Mouse (Mus musculus): ENCODE measurements around the gene Prokr2. TPM values are rescaled to one million over a fixed set of nuclear protein-coding genes. Genes with fewer than 3 reads are reported as not detected.
"Not testable (repeated sequence)": the region's sequence is repeated elsewhere in the genome, so short reads cannot be mapped to it uniquely, and the experiment has no call there.

The Prokr2 gene
- total RNA-seq, 2 experiments from 2014 or later: 0.05 TPM; not detected in 1

DNA sequence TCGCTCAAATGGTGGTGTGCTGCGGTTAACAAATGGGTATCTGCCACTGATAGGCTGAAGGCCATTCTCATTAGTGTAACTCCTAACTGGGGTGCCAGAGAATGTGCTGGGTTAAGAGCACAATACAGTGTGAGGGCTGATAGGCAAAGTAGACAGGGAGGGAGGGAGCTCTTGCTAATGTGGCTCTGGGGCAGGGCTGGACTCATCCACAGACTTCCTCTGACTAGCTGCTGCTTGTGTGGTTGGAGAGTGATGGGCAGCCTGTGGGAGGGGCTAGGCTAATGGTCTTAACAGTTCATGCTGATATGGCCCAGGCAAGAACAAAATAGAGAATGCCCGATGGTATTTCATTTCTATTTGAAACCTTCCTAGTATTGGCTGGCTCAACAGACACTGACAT is 44.0 kb downstream of the Prokr2 start:
- no peak for DNase-seq
- intact Hi-C loops (cut with DNase I): no loop called here

DNA sequence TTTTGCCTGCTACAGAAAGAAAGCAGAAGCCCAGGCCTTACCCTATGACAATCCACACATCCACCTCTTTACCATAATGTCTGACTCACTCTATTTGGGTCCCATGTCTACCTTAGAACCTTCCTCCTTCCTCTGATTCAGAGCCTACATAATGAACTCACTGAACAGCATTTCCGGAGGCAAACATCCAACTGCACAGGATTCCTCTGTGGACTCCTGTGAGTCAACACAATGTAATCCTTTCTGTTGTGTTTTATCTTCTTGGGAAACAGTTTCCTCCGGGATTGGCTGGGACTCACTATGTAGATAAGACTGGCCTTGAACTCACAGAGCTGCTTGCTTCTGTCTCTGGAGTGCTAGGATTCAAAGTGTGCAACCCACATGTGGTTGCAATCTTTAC is 44.9 kb downstream of the Prokr2 start:
- intact Hi-C loops (cut with DNase I): no loop called here
- no peak for DNase-seq

DNA sequence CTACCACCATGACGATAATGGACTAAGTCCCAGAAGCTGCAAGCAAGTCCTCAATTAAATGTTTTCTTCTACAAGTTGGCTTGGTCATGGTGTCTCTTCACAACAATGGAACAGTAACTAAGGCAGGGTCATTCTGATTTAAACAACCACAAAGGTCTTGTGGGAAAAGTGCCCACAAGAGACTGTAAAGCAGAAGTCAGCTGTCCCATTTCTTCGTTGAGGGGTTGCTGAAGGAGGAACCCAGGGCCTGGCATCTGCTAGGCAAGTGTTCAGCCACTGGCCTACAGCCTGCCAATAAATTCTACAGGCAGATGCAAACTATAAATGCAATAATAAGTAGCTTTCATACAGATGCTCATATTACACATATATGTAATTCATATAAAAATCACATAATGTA is 48.0 kb downstream of the Prokr2 start:
- intact Hi-C loops (cut with DNase I): no loop called here
- DNase-seq: no peak

DNA sequence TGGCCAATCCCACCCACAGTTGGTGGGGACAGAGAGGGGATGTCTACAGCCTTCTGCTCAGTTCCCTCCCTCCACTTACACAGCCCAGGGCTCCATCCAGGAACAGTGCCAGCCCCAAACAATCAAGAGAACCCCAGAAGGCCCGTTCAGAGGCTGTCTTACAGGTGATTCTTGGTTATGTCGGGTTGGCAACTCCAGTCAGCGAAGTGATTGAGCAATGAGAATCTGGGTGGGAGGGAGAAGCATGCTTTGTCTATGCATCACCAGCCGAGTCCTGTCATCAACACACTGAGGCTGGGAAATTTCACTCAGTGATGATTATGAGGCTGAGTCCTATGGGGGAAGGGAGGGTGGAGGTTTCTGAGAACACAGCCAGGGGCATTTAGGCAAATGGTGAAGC is 61.7 kb downstream of the Prokr2 start:
- intact Hi-C loops (cut with DNase I): loop anchor here (5.0 kb wide), 1 partner anchor 149 kb away; no protein-coding TSS in a partner anchor
- no peak for DNase-seq

DNA sequence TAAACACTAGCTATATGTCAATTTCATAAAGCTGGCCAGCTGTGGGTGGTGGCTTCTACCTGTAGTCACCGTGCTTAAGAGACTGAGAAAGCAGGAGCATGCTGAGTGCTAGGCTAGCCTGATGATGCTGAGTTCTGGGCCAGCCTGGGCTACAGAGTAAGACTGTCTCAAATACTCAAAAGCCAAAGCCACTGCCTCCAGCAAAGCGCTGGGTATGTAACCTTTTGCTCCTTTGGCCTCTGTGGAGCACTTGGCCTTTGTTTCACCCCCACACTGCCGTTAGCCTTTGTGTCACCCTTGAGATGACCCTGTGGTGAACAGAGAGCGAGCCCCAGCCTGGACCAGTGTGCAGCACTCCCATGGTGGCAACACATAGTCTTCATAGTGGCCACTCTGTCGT is 64.7 kb downstream of the Prokr2 start:
- intact Hi-C loops (cut with DNase I): loop anchor here (5.0 kb wide), 1 partner anchor 152 kb away; no protein-coding TSS in a partner anchor
- DNase-seq: no peak

DNA sequence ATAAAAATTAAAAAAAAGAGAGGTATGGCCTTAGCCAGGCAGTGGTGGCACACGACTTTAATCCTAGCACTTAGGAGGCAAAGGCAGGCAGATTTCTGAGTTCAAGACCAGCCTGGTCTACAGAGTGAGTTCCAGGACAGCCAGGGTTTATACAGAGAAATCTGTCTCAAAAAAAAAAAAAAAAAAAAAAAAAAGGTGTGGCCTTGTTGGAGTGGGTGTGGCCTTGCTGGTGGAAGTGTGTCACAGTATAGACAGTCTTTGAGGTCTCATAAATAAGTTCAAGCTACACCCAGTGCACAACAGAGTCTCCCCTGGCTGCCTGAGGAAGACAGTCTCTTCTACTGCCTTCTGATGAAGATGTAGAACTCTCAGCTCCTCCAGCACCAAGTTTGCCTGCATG is 68.1 kb downstream of the Prokr2 start:
- intact Hi-C loops (cut with DNase I): no loop called here
- no peak for DNase-seq

DNA sequence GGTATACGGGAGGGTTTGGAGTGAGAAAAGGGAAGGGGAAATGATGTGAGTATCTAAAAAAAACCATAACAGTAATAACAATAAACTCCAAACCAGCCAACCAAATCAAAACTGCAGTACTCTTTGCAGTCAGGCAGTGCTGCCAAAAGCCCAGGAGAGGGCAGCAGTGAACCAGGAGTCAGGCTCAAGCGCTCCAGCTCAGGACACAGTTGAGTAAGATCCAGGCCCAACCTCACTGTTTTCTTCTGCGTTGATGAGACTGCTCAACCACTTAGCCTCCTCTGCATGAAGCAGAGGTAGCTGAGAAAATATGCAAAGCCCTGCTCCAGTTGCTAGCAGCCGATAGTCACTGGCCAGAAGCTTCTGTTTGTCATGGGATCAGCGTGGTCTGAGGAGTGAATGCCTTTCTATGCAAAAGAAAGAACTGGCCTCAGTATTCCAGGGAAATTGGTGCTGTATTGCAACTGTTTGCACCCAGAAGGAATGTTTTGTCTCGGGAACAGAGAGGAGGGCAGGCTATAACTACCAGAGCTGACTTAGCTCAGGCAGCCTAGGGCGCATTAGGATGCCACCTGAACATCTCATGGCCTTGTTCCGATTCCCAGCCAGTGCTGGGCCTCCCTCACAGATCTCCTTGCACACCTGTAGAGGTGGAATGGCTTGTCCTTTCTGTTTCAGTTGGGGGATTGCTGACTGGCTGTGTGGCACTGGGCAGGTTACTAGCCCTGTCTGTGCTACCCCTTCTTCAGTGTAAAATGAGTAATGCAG is 69.0 kb downstream of the Prokr2 start:
- intact Hi-C loops (cut with DNase I): loop anchor here (1.0 kb wide), 1 partner anchor 170 kb away; no protein-coding TSS in a partner anchor
- DNase-seq: peak; percentile 32 to 43

DNA sequence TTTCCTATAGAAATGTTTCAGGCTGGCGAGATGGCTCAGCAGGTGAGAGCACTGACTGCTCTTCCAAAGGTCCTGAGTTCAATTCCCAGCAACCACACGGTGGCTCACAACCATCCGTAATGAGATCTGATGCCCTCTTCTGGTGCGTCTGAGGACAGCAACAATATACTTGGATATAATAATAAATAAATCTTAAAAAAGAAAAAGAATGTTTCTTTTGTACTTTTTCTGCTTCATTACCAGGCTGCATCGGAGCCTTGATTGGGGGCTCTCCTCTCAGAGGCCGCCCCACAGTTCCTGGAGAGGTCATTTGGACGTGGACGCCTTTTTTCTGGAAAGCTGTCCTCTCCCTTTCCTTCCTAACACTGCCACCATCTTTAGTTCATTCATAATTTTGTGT is 71.2 kb downstream of the Prokr2 start:
- intact Hi-C loops (cut with DNase I); DNase-seq: not testable (repeated sequence)

DNA sequence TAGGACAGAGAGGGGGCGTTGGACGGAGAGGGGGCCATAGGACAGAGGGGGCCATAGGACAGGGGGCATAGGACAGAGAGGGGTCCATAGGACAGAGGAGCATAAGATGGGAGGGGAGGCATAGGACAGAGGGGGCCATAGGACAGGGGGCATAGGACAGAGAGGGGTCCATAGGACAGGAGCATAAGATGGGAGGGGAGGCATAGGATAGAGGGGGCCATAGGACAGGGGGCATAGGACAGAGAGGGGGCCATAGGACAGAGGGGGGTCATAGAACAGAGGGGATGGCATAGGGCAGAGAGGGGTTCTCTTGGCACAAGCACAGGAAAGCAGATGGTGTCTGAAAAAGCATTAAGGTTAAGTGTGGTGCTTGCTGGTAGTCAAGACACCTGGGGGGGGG is 71.7 kb downstream of the Prokr2 start:
- no peak for DNase-seq
- intact Hi-C loops (cut with DNase I): no loop called here

DNA sequence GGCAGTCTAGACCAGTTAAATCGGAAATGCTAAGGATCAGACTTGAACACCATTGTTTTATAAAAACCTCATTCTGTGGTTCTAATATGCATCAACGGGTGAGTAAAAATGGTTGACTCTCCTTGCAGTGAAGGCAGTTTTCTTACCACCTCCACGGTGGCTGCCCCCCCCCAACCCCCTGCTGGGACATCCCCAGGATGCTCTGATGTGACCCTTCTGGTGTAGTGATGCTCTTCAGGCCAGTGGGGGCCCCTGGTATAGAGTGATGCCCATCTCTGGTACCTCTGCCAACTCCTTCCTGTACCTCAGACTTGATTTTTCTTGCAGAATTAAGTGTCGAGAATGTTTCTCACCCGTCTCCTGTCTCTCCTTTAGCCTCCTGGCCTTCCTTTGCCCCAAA is 72.6 kb downstream of the Prokr2 start:
- DNase-seq: no peak
- intact Hi-C loops (cut with DNase I): no loop called here

DNA sequence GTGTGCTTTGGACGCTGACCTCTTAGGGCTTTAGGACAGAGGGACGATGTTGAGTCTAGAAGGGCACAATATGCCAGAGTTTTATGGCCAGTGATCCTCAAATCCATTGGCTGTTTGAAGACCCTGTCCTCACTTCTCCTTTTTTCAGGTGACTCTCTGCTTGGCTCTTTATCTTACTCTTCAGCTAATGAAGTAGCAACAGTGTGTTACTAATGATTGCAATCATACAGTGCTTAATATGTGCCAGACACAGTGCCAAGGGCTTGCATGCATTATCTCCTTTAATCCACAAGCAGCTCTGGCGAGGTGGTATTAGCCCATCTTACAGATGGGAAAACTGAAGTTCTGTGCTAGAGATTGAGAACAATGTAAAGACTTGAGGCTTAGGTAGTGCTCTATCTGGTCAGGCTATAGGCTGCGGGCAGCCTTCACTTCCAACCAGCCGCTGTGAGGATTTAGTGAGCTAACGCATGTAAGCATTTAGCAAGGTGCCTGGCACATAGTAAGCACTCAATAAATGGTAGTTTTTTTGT is 75.8 kb downstream of the Prokr2 start:
- DNase-seq: no peak
- intact Hi-C loops (cut with DNase I): loop anchor here (2.0 to 10.0 kb wide), 2 partner anchors 47 to 395 kb away; partner anchors contain the start of gene Cds2

DNA sequence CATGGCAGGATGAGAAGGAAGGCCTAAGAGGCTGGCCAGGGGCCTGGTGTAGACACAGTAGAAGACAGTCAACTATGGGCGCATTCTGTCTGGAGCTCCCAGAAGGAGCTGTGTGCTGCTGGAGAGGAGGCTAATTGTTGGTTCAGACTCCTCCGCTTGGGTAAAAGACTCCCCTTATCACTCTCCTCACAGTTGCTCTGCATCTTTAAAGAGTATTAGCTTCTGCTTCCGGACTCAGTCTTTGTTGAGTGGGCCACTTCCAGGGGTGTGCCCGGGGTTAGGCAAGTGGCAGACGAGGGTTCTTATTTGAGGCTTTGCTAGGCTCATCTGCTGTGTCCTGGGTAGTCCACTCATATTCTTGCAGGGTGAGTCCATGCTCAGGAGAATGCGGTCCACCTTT is 76.4 kb downstream of the Prokr2 start:
- DNase-seq: no peak
- intact Hi-C loops (cut with DNase I): loop anchor here (2.0 to 10.0 kb wide), 2 partner anchors 46 to 396 kb away; partner anchors contain the start of gene Cds2

DNA sequence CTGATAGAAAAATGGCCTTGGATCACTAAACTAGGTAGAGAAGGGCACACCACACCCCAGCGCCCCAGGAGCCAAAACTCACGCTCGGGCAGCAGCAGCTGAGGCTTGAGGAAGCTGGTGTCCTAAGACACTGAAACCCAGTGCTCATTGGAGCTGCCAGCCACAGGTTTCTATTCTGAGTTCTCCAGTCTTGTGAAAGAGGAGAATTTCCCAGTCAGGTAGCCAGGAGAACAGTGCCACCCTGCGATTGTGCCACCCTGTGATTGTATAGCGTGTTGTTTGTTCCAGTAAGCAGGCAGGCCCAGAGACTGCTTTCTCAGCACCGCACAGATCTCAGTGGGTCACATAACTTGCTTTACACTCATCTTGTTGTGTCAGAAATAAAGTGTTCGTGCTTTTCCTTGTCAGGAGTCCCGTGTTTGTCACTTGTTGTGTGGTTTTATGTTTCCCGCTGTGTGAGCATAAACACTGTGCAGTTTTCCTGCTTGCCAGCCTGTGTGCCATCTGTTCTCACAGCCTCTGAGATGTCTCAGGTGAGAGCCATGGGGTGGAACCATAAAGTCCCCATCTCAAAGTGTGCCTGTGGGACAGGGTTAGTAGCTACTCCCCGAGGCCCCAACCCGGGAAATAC is 77.9 kb downstream of the Prokr2 start:
- DNase-seq: peak in 1 of 2 experiments; percentile 17
- intact Hi-C loops (cut with DNase I): loop anchor here (10.0 kb wide), 1 partner anchor 397 kb away; no protein-coding TSS in a partner anchor

DNA sequence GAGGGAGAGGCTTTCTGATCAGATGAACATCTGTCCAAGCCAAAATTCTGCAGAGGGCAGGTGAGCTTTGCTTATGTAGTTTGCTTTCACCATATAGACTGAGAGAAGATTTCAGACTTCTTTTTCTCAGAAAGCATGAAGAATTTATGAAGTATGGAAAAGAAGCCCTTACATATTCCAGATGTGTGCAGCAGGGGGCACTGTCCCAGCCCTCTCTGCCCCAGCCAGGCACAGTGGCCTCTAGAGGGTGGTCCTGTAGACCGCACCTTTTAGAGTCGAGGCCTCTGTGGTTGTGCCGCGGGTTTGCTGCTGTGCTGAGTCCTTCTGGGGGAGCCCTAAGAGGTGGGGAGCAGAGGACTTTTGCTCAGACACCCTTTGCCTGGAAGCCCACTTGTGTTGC is 79.3 kb downstream of the Prokr2 start:
- intact Hi-C loops (cut with DNase I): loop anchor here (10.0 kb wide), 1 partner anchor 399 kb away; no protein-coding TSS in a partner anchor
- no peak for DNase-seq

DNA sequence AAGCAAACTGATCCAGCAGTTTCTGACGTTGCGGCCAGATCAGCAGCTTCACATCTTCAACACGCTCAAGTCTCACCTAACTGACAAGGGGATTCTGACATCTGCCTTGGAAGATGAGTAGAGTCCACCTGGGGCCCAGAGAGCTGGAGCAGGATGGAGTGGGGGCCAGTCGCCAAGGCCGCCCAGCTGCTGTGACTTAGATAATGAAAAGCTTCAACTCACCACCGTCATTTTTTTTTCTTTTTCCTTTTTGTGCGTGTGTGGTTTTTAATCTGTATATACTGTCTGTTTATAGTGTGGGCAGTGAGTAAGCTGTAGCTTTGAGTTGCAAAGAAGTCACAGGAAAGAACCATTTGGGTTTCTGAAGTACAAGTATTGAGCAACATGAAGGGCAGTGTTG is 80.1 kb downstream of the Prokr2 start:
- intact Hi-C loops (cut with DNase I): loop anchor here (10.0 kb wide), 1 partner anchor 400 kb away; no protein-coding TSS in a partner anchor
- DNase-seq: peak in 1 of 2 experiments; percentile 2

DNA sequence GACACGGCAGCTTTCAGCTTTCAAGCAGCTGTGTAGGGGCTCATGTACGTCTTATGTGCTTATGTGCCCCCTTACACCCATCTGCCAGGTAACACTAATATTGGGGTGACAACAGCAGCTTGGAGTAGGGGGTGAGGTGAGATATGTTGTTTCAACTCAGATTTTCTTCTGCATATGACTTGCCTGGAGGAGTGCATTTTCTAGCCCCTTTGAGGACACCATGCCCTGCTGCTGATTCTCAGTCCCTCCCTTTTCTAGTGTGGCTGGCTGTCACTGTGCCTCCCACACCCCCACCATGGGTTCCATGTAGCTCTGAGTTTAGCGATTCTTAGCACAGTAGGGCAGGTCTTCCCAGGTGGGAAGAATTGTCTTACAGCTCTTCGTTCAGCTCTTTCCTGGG is 83.8 kb downstream of the Prokr2 start:
- intact Hi-C loops (cut with DNase I): loop anchor here (10.0 kb wide), 1 partner anchor 403 kb away; no protein-coding TSS in a partner anchor
- DNase-seq: no peak

DNA sequence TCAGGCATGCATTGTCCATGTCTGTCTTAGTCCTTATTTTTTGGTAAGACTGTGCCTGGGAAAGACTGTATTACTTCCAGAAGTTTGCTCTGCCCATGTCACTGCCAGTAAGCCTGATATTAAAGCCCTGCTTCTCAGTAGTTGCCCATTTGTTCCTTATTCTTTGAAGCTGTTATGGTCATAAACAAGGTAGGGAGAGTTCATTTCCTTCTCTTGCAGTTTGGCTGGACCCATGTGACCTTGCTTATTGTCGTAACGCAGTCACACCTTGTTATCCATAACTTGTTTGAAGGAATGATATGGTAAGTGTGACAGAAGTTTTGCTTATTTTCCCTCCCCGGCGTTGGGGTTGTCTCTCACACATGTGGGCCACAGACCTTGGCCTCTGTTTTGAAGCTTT is 87.0 kb downstream of the Prokr2 start:
- DNase-seq: no peak
- intact Hi-C loops (cut with DNase I): no loop called here

DNA sequence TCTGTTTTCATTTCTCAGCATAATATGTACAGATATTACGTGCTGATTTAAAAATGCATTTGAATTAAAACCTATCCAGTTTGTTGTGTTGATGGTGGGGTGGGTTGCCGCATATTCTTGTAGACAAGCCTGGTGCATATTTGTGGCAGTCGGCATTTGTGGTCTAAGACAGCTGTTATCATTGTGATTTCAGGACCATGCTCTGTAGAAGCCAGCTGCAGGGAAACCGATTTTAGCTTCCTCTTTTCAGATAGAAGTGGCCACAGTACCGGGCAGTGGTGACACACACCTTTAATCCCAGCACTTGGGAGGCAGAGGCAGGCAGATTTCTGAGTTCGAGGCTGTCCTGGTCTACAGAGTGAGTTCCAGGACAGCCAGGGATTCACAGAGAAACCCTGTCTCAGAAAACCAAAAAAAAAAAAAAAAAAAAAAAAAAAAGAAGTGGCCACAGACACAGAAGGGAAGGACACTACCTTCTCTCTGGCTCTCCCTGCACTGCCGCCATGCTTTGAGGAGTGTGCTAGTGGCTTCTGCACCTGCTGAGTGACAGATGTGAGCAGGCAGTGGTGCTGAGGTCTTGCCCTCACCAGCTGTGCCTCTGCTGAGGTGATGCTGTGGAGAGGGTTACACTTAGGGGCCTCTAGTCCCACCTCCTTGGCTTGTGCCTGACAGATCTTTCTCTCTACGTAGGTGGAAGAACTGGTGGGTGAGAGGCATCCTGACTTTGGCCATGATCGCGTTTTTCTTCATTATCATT is 91.4 kb downstream of the Prokr2 start:
- intact Hi-C loops (cut with DNase I): no loop called here
- DNase-seq: no peak

DNA sequence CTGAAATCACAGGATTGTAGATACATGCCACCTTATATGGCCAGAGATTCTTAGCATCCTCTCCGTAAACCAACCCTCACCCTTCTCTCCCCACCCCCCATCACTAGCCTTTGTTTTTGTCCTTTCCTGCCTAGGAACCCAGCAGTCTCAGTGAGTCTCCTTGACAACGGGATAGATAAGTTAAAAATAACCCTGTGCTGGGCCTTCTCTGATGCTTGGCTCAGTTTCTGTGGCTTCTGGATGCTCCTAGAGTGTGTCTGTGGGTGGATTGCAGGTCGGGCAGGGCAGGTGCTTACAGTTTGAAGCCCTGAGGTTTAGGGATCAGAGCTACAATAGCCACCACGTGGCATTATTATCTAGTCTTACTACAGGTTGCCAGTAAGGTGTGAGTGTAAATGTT is 93.2 kb downstream of the Prokr2 start:
- intact Hi-C loops (cut with DNase I): no loop called here
- DNase-seq: no peak

DNA sequence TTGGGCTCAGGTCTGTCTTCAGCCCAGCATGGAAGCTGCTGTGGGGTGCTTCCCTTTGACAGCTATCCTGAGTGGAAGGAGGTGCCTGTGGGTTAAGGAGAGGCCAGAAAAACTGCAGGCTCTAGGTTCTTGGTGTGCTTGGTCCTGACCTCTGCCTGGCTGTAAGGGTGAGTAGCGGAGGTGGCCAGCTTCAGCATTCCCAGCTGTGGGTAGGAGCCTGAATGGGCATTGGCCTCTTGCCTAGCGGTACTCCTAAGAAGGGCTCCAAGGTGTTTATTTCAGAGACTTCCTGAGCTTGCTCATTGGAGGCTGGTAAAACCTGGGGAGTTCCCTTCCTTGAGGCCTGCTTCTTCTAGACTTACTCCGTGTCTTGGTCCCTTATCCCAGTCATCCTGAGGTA is 94.0 kb downstream of the Prokr2 start:
- DNase-seq: peak in 1 of 2 experiments; percentile 38
- intact Hi-C loops (cut with DNase I): no loop called here

DNA sequence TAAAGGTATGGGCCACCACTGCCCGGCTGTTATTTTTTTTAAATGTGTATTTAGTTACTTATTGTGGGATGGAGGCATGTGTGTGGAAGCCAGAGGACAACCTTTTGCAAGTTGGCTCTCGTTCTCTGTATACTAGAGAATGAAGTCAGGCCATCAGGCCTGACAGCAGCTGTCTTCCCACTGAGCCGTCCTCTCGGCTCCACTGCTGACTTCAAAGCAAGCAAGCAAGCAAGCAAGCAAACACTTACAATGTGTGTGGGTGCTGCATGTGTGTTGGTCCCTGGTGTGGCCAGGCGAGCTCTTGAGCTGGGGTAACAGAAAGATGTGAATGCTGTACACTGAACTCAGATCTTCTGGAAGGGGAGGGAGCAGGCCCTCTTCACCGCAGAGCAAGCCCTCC is 94.4 kb downstream of the Prokr2 start:
- intact Hi-C loops (cut with DNase I): no loop called here
- DNase-seq: no peak
